Mouse (Mus musculus): ENCODE results near the gene Cars2.

DNA sequence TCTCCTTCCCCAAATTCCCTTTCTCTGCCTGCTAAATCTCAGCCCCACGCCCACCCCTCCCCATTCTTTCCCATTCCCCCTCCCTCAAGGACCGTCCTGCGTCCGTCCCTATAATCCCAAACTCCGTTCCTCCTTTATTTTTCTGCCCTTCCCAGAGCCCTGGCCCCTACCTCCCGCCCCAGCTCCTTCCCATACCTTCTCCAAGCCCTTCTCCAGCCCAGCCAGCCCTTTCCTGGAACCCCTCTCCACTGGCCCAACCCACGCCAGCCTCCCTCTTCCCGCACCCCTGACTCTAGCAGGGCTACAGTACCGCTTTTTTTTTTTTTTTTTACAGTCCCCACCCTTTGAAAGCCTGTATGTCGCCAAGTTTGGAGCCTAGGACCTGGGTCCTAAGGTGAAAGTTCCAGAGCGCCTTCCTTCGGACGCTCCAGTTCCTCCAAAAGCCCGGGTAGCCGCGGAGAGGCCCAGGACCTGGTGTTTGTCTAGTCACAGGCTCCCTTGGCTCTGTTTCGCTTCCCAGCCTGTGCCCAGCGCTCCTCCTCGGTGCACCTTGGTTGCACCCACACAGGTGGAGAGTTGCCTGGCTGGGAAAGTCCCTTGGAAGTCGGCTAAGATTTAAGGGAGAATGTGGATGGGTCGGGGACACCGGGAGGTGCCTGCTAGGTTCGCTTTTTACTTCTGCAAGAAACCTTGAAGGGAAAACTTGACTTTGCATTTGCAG lies 71.6 kb downstream of the Cars2 start:
- TF ChIP-seq CTCF (IDR thresholded peaks at IDR 0.05 in 2 of 3, conservative IDR thresholded peaks at IDR 0.05 in 1 of 3; ENCODE audit: control insufficient read depth in 1 of 3, insufficient read depth in 1 of 3, low read depth in 2 of 3, low read length in 3 of 3, poor library complexity in 1 of 3, severe bottlenecking in 1 of 3) (no peak), ZC3H11A (IDR thresholded peaks at IDR 0.05; ENCODE audit: low read depth, low read length) (no peak), MAFK (IDR thresholded peaks at IDR 0.05; ENCODE audit: borderline replicate concordance, low read depth, low read length) (no peak), ELF1 (IDR thresholded peaks at IDR 0.05; ENCODE audit: low read depth, low read length) (no peak), POLR2A (IDR thresholded peaks at IDR 0.05; ENCODE audit: control insufficient read depth in 1 of 2, insufficient read depth in 1 of 2, low read depth in 1 of 2, low read length in 2 of 2, poor library complexity in 1 of 2) (no peak), CHD2 (IDR thresholded peaks at IDR 0.05; ENCODE audit: low read length) (no peak), GABPA (IDR thresholded peaks at IDR 0.05; ENCODE audit: low read depth, low read length) (no peak), SIN3A (IDR thresholded peaks at IDR 0.05; ENCODE audit: low read length) (no peak)

Measured in MEL (cell line).